Mouse (Mus musculus): ENCODE measurements at regions not wholly inside any gene's neighbourhood (a gene's known extent, or its start where the extent isn't known, plus 50 kb on each side); places are given as distances from the start of the nearest gene placed in this dataset.

DNA sequence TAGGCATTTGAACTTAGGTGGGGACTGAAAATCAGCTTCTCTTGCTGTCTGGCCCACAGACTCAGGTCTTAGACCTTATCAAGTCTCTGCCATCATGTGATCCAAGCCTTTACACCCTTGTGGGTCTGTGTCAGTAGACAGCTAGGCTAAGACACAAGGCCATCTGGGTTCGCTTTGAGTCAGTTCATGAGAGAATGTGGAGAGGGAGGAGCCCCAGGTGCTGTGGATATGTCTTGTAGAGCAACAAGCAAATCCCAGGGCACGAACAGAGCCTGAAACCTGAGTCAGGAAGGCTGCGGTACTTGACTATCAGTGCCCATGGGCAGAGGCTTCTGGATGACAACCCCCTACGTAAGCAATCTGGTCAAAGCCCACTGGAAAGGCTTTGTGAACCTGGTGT, 55.6 kb upstream of the S1pr3 start:
- no peak for TF ChIP-seq CTCF (IDR thresholded peaks at IDR 0.05)
- no peak overlapping the region for H3K4me3 ChIP-seq (ENCODE audit: low read depth, low read length)
- no peak overlapping the region for H3K27ac ChIP-seq (ENCODE audit: low read depth, low read length)
- no peaks in the 10 kb centered on the region for H3K36me3 ChIP-seq (ENCODE audit: insufficient read depth, low read length)
- H3K4me2 ChIP-seq (ENCODE audit: low read depth, low read length, poor library complexity, severe bottlenecking) = no peak overlapping the region
- no peaks in the 10 kb centered on the region for H3K9me3 ChIP-seq (ENCODE audit: low read length)
- ATAC-seq (ENCODE audit: low FRiP score) (no peak), DNase-seq (ENCODE audit: low spot score) (no peak)
- 89% methylated on average over 4 of the region's 4 CpGs for WGBS
- no peaks in the 10 kb centered on the region for H3K27me3 ChIP-seq (ENCODE audit: insufficient read depth, low read length)
- H3K9ac ChIP-seq (replicated peaks; ENCODE audit: low read length, poor library complexity, severe bottlenecking) = no peak overlapping the region
- H3K4me1 ChIP-seq (ENCODE audit: insufficient read depth, low read length) = no peaks in the 10 kb centered on the region

DNA sequence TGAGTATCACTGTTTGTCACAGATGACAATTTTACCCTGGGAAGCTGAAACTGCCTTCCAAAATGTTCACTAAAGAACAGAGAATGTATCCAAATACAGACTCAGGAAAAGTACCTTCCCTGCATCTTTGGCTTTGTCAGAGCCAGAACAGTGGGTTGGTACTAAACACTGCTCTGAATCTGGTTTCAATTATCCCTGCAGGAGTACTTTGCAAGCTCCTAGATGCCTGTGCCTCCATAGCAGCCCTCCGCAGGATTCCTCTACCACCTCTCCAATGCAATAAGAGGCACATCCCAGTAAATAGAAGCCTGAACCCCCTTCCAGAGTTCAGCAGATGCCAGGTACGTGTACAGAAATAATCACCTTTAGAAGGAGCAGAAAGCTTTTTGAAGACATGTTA, 52.9 kb upstream of the S1pr3 start:
- ATAC-seq (ENCODE audit: low FRiP score) = no peak

More for the DNA sequence above, 52.9 kb upstream of the S1pr3 start:
- Histone ChIP-seq H3K4me1 (ENCODE audit: insufficient read depth, low read length) (no peaks in the 10 kb centered on the region), H3K4me3 (ENCODE audit: low read depth, low read length) (no peak overlapping the region), H3K27me3 (ENCODE audit: insufficient read depth, low read length) (no peaks in the 10 kb centered on the region), H3K36me3 (ENCODE audit: insufficient read depth, low read length) (no peaks in the 10 kb centered on the region), H3K4me2 (ENCODE audit: low read depth, low read length, poor library complexity, severe bottlenecking) (no peak overlapping the region), H3K9me3 (ENCODE audit: low read length) (no peaks in the 10 kb centered on the region), H3K27ac (ENCODE audit: low read depth, low read length) (no peak overlapping the region), H3K9ac (replicated peaks; ENCODE audit: low read length, poor library complexity, severe bottlenecking) (no peak overlapping the region)
- DNase-seq (ENCODE audit: low spot score) = no peak
- WGBS = 80% methylated on average over 2 of the region's 2 CpGs
- no peak for TF ChIP-seq CTCF (IDR thresholded peaks at IDR 0.05)

All from midbrain, postnatal 0 days (tissue).